Mouse (Mus musculus) cortical plate, adult 2 months (tissue): ENCODE results near the gene 2610028H24Rik.

Source experiments
- CTCF ChIP-seq: fragments of 200-500 bp; IDR thresholded peaks from 2 replicates; pipeline ENCODE4 v1.5.1; 2011; ENCODE audit warnings: mild to moderate bottlenecking, control low read depth, low read length; ENCODE audit not compliant: insufficient read depth; ENCODE audit errors: extremely low read depth
- POLR2A ChIP-seq: fragments of 200-500 bp; IDR thresholded peaks from 2 replicates; pipeline ENCODE4 v1.6.1; 2011; ENCODE audit warnings: mild to moderate bottlenecking, low read length, control low read depth; ENCODE audit not compliant: insufficient read depth; ENCODE audit errors: extremely low read depth

DNA sequence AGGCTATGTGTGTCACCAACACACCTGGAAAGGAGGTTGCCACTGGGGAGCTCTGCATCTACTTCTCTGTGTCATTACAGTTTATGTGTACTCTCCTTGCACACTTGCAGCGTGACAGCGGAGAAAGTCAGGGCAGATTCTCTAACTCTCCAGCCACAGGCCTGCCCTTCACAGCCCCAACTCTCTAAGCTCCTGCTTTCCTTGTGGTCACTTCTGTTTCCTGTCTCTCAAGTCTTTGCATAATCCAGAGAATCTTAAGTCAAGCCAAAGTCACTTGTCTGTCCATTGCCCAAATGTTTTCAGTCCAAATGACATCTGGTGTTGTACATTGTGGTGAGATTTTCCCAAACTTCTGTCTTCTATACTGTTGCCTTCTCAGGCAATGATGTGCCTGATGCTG lies 37.4 kb downstream of the 2610028H24Rik start:
- TF ChIP-seq CTCF = no peak
- no peak for TF ChIP-seq POLR2A
